Mouse (Mus musculus) Muller cell, postnatal 12 days (primary cell): ENCODE data around the gene Aaas.

Experiments
- DNase-seq: peaks from one replicate; pipeline ENCODE4 v3.0.0-alpha.2; 2015; ENCODE audit errors: inconsistent ontology term

Gene Aaas

DNA sequence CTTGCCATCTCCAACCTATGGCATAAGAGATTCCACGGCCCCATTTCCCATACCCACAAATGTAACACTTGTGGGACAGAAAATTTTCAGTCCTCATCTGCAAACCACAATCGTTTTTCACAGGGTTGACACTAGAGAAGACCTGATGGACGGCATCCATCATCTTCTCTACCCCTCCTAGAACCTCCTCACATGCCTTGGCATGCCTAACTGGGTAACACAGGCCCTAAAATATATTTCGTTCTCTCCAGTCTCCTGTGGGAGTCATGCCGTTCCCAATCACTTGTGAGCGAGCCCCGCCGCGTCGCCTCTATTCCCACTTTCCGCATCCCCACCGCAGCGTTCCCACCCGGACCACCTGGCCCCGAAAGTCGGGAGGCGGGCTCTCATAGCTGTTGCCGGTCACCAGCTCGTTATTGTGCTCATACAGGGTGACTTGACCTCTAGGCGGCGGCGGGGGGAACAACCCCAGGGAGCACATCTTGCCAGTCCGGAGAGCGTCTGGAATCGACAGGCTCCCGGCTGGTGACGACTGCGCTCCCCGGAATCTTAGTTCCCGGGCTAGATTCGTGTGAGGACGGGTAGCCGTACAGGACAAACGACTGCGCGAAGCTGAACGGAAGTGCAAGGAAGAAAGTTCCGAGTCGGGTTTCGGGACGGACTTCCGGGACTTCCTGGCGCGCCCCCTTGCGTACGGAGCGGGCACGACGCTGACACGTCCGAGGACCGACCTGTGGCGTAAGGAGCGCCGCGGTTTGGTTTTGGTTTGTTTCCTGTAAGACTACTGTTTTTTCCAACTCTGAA is at the start of gene Aaas:
Aaas (minus strand) TSS at position 634 of the 804 bp plus-strand sequence.
- DNase-seq, result peak; percentile 97

DNA sequence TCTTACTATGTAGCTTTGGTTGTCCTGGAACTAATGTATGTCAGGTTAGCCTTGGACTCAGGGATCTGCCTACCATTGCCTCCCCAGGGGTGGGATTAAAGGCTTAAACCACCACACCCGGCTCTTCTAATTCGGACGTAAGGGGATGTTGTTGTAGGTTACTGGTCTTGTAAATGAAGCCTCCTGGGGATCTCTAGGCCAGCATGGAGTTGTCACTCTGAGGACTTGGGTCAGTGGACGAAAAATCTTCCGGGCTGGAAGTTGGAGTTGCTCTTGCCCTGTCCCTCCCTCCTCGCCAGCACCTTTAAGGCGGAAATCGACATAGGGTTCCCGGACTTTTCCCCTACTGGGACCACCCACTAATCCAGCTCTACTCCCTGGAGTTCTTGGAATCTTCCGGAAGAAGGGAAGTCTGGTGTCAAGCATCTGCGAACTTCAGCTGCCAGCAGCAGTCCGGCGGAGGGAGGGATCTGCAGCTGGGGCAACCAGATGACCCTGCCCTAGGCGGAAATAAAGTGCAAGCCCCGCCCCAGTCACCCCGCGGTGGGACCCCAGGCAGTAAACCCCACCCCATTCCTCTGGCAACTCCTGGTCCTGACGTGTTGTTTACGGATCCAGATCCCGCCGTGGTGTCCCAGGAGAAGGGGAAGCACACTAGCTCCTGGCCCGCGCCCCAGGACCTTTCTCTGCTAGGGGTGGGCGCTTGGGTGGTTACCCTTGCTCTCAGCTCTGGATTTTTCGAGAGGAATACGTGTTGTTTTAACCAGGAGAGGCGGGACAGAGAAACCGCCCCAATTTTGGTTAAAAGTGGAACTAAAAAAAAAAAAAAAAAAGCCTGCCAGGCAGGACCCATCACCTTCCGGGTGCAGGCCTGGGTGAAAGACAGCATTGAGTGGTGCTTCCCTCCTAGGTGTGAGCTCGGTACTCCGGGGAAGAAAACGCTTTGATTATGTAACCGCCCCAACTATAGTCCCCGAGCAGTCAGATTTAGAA is 49.0 kb upstream of the Aaas start:
- DNase-seq, result peak; percentile 91

DNA sequence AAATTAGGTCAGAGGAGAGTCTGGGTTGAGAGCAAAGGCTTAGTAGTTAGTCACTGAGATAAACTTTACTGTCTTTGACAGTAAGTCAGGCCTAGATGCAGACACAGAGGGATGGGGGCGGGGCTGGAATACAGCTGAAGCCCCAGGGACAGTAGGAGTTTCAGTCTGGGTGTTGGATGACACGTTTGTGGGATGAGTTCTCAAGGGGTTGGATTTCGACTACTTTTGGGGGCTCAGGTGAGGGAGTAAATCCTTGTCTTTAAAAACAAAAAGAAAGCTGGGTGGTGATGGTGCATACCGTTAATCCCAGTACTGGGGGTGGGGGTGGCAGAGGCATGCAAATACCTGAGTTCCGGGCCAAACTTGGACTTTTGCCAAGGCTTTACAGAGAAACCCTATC is 48.1 kb upstream of the Aaas start:
- DNase-seq, result no peak

DNA sequence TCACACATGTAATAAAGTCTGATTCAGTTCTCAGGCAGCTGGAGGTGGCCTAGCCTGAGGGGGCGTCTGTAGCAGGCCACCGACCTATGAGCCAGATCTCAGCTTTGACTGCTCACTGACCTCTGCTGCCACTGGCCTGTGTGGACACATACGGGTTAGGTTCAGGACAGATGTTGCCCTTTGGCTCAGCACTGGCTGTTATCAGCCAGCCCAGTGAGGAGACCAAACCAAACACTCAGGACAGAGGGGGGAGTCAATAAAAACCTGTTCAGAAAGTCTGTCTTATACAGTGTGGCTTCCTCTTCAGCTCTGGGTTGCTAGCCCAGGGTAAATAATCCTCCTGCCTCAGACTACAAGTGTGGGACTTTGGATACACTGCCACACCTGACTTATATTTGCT is 44.5 kb upstream of the Aaas start:
- DNase-seq, result no peak

DNA sequence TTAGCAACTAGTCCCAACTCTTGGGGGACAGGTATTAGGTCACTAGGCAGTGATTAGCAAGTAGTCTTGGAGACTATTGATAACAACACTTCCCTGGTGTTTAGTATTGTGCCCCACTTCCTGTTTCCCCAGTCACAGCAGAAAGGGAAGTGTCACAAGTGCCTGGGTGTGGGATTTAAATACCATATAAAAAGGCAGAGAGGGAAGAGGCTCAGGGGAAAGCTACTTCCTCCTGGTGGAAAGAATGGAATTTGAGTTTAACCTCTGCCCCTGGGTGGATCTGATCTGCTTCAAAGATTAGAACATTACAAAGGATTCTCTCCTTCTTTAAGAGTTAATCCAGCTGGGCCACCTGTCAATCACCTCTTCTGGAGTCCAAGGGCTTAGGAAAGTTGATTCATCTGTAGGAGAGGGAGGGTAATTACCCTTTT is 43.0 kb upstream of the Aaas start:
- no peak for DNase-seq

DNA sequence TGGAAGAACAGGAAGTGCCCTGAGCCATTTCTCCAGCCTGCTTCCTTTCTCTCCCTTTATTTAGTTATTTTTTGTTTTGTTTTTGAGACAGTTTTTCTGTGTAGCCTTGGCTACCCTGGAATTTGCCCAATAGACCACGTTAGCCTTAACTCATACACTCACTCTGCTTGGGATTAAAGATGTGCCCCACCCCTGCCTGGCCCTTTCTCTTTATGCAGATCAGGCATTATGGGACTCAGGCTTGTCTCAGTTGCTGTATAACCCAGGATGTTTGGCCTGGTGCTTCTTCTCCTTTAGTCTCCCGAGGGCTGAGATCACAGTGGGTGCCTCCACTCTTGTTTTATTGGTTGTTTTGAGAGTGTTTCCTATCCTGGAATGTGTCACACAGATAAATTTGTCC is 41.9 kb upstream of the Aaas start:
- no peak for DNase-seq

DNA sequence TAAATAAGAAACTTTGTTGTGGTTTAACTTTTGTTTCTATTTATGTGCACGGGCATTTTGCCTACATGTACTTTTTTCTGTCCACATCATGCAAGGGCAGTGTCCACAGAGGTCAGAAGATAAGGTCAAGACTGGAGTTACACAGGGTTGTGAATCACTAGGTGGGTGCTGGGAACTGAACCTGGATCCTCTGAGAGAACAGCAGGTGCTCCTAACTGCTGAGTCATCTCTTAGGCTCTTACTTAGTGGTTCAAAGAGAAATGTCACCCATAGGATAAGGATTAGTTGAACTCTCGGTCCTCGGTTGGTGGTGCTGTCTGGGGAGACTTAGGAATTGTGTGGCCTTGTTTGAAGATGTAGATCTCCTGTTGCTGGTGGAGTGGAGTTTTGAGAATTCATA is 38.4 kb upstream of the Aaas start:
- no peak for DNase-seq

DNA sequence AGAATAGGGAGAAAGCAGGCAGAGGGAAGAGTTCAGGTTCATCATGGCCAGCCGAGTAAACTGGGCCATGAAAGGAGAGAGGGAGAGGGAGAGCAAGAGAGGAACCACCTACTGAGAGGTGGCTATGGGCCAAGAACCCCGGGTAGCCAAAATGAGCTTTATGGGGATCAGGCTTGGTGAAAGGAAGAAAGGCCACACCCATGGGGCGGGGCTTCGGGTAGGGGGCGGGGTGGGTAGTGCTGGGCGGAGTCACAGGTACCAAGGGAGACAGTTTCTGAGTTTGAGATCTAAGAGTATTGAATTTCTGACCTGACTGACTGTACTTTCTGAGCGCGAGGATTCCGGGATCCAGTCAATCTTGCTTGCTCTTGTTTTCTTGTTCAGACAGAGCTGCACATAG is 36.1 kb upstream of the Aaas start:
- no peak for DNase-seq

DNA sequence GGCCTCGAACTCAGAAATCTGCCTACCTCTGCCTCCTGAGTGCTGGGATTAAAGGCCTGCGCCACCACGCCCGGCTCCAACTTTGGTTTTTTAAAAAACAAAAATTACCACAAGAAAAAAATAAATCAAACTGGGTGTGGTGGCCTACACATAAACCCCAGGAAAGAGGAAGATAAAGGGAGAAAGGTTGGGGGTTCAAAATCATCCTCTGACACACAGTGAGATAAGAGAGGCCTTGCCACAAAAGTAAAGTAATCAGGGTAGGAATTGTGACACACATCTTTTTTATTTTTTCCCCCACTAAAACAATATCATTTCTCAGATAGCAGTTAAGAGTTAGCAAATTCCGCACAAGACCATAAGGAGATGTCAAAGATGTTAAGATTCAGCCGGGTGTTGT is 33.1 kb upstream of the Aaas start:
- DNase-seq, result no peak

DNA sequence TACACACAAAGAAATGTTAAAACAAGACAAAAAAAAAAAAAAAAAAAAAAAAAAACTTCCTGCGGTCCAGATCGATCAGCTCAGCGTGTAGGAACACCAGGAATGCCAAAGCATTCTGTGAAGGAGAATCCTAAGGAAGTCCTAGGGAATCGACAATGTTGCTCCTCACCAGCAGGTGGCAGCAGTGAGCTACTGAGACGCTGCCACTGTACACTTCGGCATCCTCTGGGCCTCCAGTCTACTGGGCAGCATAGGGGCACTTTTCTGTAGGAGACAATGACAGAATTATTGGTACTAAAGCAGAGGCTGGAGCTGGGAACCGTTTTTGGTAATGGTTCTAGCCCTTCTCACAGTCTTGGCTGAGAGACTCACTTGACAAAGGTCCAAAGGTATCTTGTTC is 31.0 kb upstream of the Aaas start:
- peak; percentile 51 for DNase-seq

DNA sequence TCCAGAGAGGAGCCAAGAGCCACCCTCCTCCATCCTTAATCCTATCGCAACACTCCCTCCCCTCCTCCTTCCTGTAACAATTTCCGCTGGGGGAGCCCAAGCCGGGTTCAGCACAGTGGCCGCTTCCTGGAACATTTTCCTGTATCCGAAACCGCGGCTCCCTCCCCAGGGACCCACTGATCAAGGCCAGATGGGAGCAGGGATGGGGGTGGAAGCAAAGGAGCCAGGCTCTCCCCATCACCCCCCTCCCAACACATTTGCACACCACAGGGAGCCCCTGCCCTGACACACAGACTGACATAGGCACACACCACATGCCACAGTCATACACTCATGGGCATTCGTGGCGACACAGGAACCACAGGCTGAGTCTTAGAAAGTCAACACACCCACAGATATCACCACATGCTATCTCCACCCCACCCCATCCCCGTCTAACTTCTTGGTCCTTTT is 27.3 kb upstream of the Aaas start:
- peak; percentile 38 for DNase-seq

DNA sequence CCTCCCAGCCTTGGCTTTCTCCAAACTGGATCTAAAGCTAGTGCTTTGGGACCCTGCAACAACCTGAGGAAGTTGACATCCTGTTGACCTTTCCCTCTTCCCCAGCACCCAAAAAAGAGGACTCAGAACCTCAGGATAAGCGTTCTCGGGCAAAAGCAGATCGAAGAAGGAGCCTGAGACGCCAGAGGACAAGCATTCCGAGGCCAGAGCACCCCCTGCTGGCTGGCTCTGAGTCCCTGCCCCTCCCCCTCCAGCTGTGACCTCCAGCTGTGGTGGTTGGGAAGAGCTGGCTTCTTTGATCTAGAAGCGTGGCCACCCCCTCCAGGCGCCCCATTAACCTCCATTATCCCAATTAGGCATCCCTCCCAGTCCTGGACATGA is 26.6 kb upstream of the Aaas start:
- peak; percentile 82 for DNase-seq

DNA sequence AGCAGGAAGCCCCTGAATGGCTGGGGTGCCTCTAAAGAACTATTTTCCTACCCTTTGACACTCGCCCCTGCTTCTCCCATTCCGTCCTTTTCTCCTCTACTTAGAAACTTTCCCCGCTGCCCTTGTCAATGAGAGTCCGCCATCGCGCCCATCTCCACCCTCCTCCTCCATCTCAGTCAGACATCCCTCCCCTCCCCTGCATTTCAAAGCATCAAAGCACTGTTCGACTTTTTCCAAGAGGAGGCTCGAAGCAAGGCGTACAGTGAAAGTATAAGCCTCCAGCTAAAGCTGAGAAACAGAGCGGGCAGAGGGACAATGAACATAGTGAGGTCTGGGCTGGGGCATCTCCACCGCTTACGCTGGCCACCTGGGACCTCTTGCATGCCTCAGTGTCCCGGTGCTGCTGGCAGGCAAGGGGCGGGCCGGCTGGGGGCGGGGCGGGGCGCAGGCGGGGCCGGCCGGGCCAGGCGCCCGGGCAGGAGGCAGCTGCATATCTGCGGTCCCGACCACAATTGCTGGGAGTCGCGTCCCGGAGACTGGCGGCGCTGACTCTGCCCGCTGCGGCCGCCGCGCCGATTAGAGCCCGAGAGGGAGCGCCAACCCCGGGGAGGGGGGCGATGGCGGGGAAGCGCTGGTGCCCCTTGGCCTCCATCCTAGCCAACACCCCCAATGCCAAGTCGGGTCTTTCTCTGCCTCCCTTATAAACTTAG is 26.0 kb upstream of the Aaas start:
- DNase-seq, result peak; percentile 85

DNA sequence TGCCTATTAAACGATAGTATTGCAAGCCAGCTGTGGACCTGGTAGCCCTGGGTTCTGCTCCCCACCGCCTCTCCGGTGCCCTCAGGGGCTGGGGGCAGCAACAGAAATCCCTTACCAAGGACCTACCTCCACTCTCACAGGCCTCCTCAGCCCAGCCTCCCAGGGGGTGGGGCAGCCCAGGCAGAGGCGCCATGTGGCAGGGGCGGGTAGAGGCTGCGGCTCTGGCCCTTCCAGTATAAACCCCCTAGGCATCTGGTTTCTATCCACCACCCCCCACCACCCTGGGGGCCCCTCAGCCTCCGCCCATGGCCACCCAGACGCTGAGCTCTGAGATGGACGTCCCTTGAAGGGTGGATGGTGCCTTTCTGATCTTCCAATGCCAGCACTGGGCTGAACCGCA is 20.2 kb upstream of the Aaas start:
- no peak for DNase-seq

DNA sequence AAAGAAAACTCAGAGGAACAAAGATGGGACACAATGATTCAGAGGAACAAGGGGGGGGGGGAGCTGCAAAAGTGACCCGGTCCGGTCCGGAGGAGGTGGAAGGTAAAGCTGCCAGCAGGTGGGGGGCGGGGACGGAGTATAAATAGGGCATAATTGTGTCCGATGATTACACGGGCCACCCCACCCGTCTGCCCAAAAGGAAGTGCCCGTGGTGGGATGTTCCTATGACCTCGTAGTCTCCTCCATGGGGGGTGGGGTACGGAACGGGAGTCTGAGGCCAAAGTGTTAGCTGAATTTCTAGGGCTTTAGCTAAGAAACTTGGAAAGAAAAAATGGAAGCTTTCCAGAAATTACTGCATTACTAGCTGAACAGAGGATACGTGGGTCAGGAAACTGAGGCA is 19.4 kb upstream of the Aaas start:
- no peak for DNase-seq

DNA sequence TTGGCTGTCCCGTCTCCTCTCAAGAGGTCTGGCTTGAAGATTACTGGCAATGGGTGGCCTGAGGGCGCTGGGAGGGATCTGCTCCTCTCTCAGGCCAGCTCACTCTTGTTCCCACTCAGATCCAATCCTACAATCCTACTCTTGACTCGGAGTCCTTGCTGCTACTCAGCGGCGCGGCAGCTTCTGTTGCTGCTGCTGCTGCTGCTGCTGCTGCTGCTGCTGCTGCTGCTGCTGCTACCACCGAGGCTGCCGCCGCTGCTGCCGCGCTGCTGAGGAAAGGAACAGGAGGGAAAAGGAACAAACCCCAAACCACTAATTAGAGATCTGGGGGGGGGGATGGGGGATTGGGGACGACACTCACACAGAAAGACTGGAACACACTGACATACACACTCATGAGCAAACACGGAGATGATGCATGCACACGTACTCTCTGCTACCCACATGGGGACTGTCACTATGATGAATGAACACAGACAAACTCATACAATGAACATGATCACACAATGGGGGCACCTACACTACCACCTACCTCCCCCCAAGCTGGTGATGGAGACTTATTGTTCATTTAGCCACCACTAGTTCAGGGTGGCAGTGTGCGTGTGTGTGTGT is 16.3 kb upstream of the Aaas start, which contains the start of gene Sp7:
Sp7 (minus strand) TSS at position 450 of the 612 bp plus-strand sequence.
- peak; percentile 28 for DNase-seq

DNA sequence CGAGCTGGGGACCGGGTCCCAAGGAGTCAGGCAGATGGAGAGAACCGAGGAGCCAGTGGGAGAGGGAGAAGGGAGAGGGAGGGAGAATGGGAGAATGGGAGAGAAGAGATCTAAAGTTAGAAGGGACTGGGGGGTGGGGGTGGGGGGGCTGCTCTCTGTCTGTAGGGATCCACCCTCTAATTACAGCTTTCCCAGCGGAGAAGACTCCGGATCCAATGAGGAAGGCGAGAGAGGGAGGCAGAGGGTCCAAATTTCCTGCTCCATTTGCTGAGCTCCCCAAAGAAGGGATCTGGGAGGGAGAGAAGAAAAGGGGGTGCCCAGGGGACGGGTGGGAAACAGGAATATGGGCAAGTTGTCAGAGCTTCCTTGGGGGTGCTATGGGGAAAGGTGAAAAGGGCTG is 15.7 kb upstream of the Aaas start:
- DNase-seq, result no peak

DNA sequence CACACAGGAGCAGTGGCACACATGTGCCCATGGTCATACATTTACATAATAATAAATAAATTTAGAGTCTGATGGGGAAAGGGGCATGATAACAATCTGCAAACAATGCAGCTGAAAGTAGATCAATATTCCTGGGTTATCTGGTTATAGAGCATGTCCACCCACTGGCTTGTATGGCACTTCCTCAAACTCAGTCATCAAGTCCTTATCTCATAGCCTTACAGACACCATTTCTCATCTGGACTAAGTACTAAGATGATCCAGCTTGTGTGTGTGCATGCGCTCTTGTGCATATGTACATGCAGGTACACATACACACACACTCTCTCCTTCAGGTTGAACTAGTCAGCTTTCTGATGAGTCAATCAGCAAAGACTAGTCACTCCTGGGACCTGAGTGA is 14.1 kb upstream of the Aaas start:
- DNase-seq, result no peak

DNA sequence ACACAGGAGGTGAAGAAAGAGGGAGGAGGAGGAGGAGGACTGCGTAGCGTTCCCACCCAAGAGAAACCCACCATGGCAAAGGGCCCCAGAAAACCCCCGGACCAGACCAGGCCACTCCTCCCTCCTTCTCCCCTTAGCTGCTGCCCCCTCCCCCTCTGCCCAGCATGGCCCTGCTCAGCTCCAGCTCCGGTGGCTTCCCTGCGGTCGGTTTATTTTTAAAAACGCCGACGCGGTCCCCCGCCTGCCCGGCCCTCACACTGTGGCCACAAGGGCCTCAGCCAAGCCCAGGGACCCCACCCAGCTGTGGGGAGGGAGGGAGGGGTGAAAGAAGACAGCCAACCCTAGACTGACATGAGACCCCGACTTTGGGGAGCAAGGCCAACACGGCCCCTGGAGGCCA is 12.1 kb upstream of the Aaas start:
- peak; percentile 23 for DNase-seq

DNA sequence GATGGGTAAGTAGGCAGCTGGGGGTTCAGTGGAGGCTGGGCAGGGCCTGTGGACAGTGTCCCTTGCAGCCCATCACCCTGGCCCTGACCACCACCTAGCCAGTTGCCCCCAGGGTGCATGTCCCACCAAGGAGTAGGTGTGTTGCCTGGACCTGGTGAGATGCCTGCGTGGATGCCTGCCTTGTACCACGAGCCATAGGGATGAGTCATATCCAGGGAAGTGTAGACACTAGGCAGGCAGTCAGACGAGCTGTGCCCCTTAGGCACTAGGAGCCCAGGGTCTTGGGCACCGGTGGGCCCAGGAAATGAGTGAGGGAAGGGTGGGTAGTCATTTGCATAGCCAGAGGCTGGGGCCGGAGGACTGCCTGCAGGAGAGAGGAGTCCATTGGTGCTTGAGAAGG is 8.3 kb upstream of the Aaas start:
- no peak for DNase-seq

DNA sequence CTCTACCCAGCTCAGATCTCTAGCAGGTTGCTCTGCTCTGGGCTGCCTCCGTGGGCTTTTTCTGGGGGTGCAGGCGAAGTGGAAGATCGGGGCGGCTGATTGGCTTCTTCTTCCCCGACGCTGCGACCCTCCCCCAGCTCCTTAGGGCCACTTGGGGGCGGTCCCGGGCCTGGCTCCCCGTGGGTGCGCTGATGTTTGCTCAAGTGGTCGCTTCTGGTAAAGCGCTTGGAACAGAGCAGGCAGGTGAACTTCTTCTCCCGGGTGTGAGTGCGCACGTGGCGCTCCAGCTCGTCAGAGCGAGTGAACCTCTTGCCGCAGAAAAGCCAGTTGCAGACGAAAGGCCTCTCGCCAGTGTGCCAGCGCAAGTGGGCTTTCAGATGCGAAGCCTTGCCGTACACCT is 7.6 kb upstream of the Aaas start:
- DNase-seq, result no peak
